Mouse (Mus musculus) left cerebral cortex, postnatal 4 days (tissue): ENCODE data around the gene Ranbp1. TPM values are rescaled to one million over a fixed set of nuclear protein-coding genes. Genes with fewer than 3 reads are reported as not detected.
"Not testable (repeated sequence)": the region's sequence is repeated elsewhere in the genome, so short reads cannot be mapped to it uniquely, and the experiment has no call there.

Experiments used
- DNase-seq: peaks from one replicate; pipeline ENCODE4 v3.0.0-alpha.2; 2022
- intact Hi-C: fragments of 180-260 bp; cut with DNase I; formaldehyde crosslinking; loops from one replicate; pipeline ENCODE4 v1.15.1; 2025
- total RNA-seq, 2 experiments: library from RNA; stranded (reverse); gene quantifications; 2 replicates each; pipeline ENCODE4 v1.2.3; 2021

Gene Ranbp1
- 100 to 1,000 TPM; 158 to 160 TPM for total RNA-seq

- DNase-seq: peak; percentile 99
- intact Hi-C loops: no loop called here
Observed at GRCm38 (mm10) chr16:18248433-18249363, at the start of gene Ranbp1, which contains the start of gene Trmt2a. TSS of gene Ranbp1 (minus strand) at chr16:18248732. TSS of gene Trmt2a (plus strand) at chr16:18248679.

- intact Hi-C loops: loop anchor here (5.0 kb wide), 1 partner anchor 37 kb away; no protein-coding TSS in a partner anchor
- DNase-seq: not testable (repeated sequence)
Observed at GRCm38 (mm10) chr16:18289614-18290013, 41.1 kb upstream of the Ranbp1 start.

GRCm38 (mm10) chr16:18289067-18289588 lies 40.6 kb upstream of the Ranbp1 start, which contains the start of gene Dgcr8:
TSS of gene Dgcr8 (minus strand) at chr16:18289246.
- intact Hi-C loops: loop anchor here (5.0 kb wide), 1 partner anchor 37 kb away; no protein-coding TSS in a partner anchor
- peak; percentile 99 for DNase-seq

- intact Hi-C loops: loop anchor here (5.0 kb wide), 1 partner anchor 36 kb away; no protein-coding TSS in a partner anchor
- DNase-seq: peak; percentile 66
Observed at GRCm38 (mm10) chr16:18288581-18289061, 40.1 kb upstream of the Ranbp1 start.

GRCm38 (mm10) chr16:18288166-18288565 lies 39.6 kb upstream of the Ranbp1 start:
- DNase-seq: peak; percentile 12
- intact Hi-C loops: loop anchor here (5.0 kb wide), 1 partner anchor 36 kb away; no protein-coding TSS in a partner anchor

GRCm38 (mm10) chr16:18275166-18275565 lies 26.6 kb upstream of the Ranbp1 start:
- intact Hi-C loops: no loop called here
- DNase-seq: no peak

- intact Hi-C loops: no loop called here
- DNase-seq: no peak
Observed at GRCm38 (mm10) chr16:18268182-18268581, 19.6 kb upstream of the Ranbp1 start.

GRCm38 (mm10) chr16:18265024-18265423 lies 16.5 kb upstream of the Ranbp1 start:
- intact Hi-C loops: no loop called here
- no peak for DNase-seq

GRCm38 (mm10) chr16:18258221-18258620 lies 9.7 kb upstream of the Ranbp1 start, which contains the start of gene Gm49776:
TSS of gene Gm49776 (minus strand) at chr16:18258321.
- DNase-seq: no peak

GRCm38 (mm10) chr16:18253866-18254265 lies 5.3 kb upstream of the Ranbp1 start:
- intact Hi-C loops: loop anchor here (5.0 kb wide), 1 partner anchor 33 kb away; the partner anchor contains the start of gene Dgcr8
- no peak for DNase-seq

More at GRCm38 (mm10) chr16:18258221-18258620, 9.7 kb upstream of the Ranbp1 start, which contains the start of gene Gm49776:
- intact Hi-C loops: no loop called here

- intact Hi-C loops: loop anchor here (5.0 kb wide), 1 partner anchor 35 kb away; the partner anchor contains the start of gene Dgcr8
- DNase-seq: no peak
Observed at GRCm38 (mm10) chr16:18252736-18253135, 4.2 kb upstream of the Ranbp1 start.

GRCm38 (mm10) chr16:18250828-18251790 lies 2.6 kb upstream of the Ranbp1 start:
- intact Hi-C loops: loop anchor here (5.0 kb wide), 1 partner anchor 36 kb away; the partner anchor contains the start of gene Dgcr8
- DNase-seq: no peak

GRCm38 (mm10) chr16:18250231-18250630 lies 1.7 kb upstream of the Ranbp1 start:
- intact Hi-C loops: loop anchor here (5.0 kb wide), 1 partner anchor 37 kb away; the partner anchor contains the start of gene Dgcr8
- DNase-seq: no peak

- DNase-seq: peak; percentile 40
- intact Hi-C loops: no loop called here
Observed at GRCm38 (mm10) chr16:18249364-18249967, 934 bp upstream of the Ranbp1 start.

- DNase-seq: no peak
- intact Hi-C loops: no loop called here
Observed at GRCm38 (mm10) chr16:18247521-18248399, 772 bp downstream of the Ranbp1 start.

GRCm38 (mm10) chr16:18241581-18241980 lies 7.0 kb downstream of the Ranbp1 start:
- intact Hi-C loops: no loop called here
- DNase-seq: no peak

GRCm38 (mm10) chr16:18236676-18237501 lies 11.6 kb downstream of the Ranbp1 start:
- DNase-seq: no peak
- intact Hi-C loops: no loop called here
